Comparison of ENCODE assay signal across 10 mouse cellular contexts in the genomic region with DNA sequence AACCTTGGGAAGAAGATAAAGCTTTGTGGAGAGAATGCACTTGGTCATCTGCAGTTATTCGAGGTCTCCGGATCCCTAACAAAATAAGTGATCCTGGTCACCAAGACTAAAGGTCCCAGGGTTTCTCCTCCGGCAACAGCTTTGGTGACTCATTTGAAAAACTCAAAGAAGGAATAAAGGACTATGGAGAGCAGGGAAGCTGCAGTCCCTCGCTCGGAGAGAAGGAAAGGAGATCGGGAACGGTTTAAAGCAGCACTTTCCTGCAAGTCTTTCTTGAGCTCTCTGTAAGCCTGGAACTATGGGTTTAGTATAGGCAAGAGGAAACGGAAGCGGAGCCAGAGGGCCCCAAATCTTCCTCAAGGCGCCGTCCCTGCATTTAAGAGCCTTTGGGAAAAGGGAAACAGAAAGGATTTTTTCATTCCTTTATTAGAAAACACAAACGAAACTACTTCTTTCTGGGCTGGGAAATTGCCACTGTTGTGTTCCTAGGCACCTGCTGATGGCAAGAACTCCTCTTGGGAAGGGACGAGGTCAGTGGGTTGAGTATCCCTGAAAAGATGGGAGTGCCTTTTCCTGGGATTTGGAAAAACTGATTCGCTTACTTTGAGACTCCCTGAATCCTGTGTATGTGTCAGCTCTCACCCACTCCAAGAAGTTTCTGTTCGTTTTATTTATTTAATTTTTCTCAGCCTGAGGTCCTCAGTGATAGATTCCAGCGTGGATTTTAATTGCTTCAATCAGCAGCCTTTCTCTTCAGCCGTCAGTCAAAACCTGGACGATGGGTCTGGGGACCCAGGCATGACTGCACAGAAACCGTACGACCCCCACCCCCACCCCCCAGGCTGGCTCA. TPM values are rescaled to one million over a fixed set of nuclear protein-coding genes. Genes with fewer than 3 reads are reported as not detected.
DNase-seq lines count a peak whose midpoint lies in the region; ATAC-seq lines count a peak whose summit lies in the region.
"Had no signal": no experiment of that assay in that cellular context is flagged by ENCODE, and none has a peak within 500 bp of the region (broad histone marks: within the 10 kb centered on the region; RNA-seq: fewer than 3 reads in every experiment).

No protein-coding gene starts in this region.

- H3K4me3 ChIP-seq in limb, embryonic 11.5 days (ENCODE audit: low read depth, low read length) = no peak overlapping the region
- no peak overlapping the region for H3K4me3 ChIP-seq in limb, embryonic 10.5 days
- peak overlapping the region; percentile 41; the same call in 1 of the 2 replicates for H3K4me3 ChIP-seq in embryonic facial prominence, embryonic 13.5 days
- H3K4me3 ChIP-seq in hindbrain, embryonic 11.5 days (ENCODE audit: low read depth, low read length) = peak overlapping the region; percentile 41
- H3K4me3 ChIP-seq in neural tube, embryonic 12.5 days = peak overlapping the region; percentile 48

- no peak overlapping the region; the same call in 1 of the 2 replicates for H3K4me2 ChIP-seq in limb, embryonic 11.5 days (ENCODE audit: low read depth, severe bottlenecking)
- peak overlapping the region; percentile 69 for H3K4me2 ChIP-seq in embryonic facial prominence, embryonic 13.5 days
- peak overlapping the region; percentile 69 for H3K4me2 ChIP-seq in hindbrain, embryonic 11.5 days (replicated peaks; ENCODE audit: low read depth, low read length)
- H3K4me2 ChIP-seq in neural tube, embryonic 12.5 days (replicated peaks) = peak overlapping the region; percentile 72

- H3K27me3 ChIP-seq in limb, embryonic 11.5 days (ENCODE audit: control insufficient read depth, insufficient read depth, low read length) = peaks cover 82% of the 10 kb centered on the region
- peaks cover 100% of the 10 kb centered on the region for H3K27me3 ChIP-seq in limb, embryonic 10.5 days (ENCODE audit: low read depth, poor library complexity, severe bottlenecking)
- H3K27me3 ChIP-seq in embryonic facial prominence, embryonic 13.5 days = peaks cover 99% of the 10 kb centered on the region
- peaks cover 76% of the 10 kb centered on the region for H3K27me3 ChIP-seq in hindbrain, embryonic 11.5 days (ENCODE audit: control insufficient read depth, insufficient read depth, low read length)
- peaks cover 84% of the 10 kb centered on the region for H3K27me3 ChIP-seq in neural tube, embryonic 12.5 days (replicated peaks)

- no peaks in the 10 kb centered on the region for H3K9me3 ChIP-seq in limb, embryonic 11.5 days (ENCODE audit: control insufficient read depth, low read length)
- H3K9me3 ChIP-seq in limb, embryonic 10.5 days (replicated peaks) = no peaks in the 10 kb centered on the region
- H3K9me3 ChIP-seq in embryonic facial prominence, embryonic 13.5 days = no peaks in the 10 kb centered on the region
- no peaks in the 10 kb centered on the region for H3K9me3 ChIP-seq in hindbrain, embryonic 11.5 days (ENCODE audit: control insufficient read depth, low read length)
- no peaks in the 10 kb centered on the region for H3K9me3 ChIP-seq in neural tube, embryonic 12.5 days

- no peak for ATAC-seq in limb, embryonic 11.5 days (ENCODE audit: insufficient number of reproducible peaks, low FRiP score, low TSS enrichment, low read depth)
- ATAC-seq in embryonic facial prominence, embryonic 13.5 days (ENCODE audit: insufficient number of reproducible peaks, insufficient read depth, low FRiP score, low TSS enrichment, low read depth) = no peak
- no peak for ATAC-seq in hindbrain, embryonic 11.5 days (ENCODE audit: low FRiP score)
- ATAC-seq in neural tube, embryonic 12.5 days (ENCODE audit: low FRiP score, low read depth) = peak; percentile 48
- no peak for ATAC-seq in megakaryocyte-erythroid progenitor cell, adult 5-6 weeks (replicated peaks; ENCODE audit: low FRiP score, low TSS enrichment, poor library complexity, severe bottlenecking)
- ATAC-seq in monocyte, adult 5-6 weeks (replicated peaks; ENCODE audit: insufficient number of reproducible peaks, low FRiP score, low TSS enrichment, poor library complexity, severe bottlenecking) = no peak

- no peak overlapping the region for H3K27ac ChIP-seq in limb, embryonic 11.5 days (replicated peaks; ENCODE audit: low read depth, low read length)
- no peak overlapping the region for H3K27ac ChIP-seq in limb, embryonic 10.5 days
- H3K27ac ChIP-seq in embryonic facial prominence, embryonic 13.5 days = no peak overlapping the region
- H3K27ac ChIP-seq in hindbrain, embryonic 11.5 days (ENCODE audit: low read depth, low read length) = peak overlapping the region; percentile 30
- H3K27ac ChIP-seq in neural tube, embryonic 12.5 days = peak overlapping the region; percentile 79

- 3% methylated on average over 20 of the region's 20 CpGs for WGBS in limb, embryonic 11.5 days
- WGBS in limb, embryonic 10.5 days = 2% methylated on average over 20 of the region's 20 CpGs
- WGBS in embryonic facial prominence, embryonic 13.5 days = 3% methylated on average over 20 of the region's 20 CpGs
- 2% methylated on average over 20 of the region's 20 CpGs for WGBS in hindbrain, embryonic 11.5 days
- WGBS in neural tube, embryonic 12.5 days = 3% methylated on average over 20 of the region's 20 CpGs

- peak; percentile 23 for DNase-seq in limb, embryonic 11.5 days (ENCODE audit: low spot score)
- no peak for DNase-seq in limb, embryonic 10.5 days (ENCODE audit: low spot score)
- peak; percentile 45 for DNase-seq in hindbrain, embryonic 11.5 days (ENCODE audit: low spot score)
- DNase-seq in adrenal gland, postnatal 14 days = no peak
- DNase-seq: cerebellum, adult 8-10 months; thymus, postnatal 25 days had no signal

- peaks cover 8% of the 10 kb centered on the region; the same call in 1 of the 2 replicates for H3K4me1 ChIP-seq in limb, embryonic 11.5 days (ENCODE audit: control insufficient read depth, insufficient read depth, low read length)
- peaks cover 25% of the 10 kb centered on the region for H3K4me1 ChIP-seq in limb, embryonic 10.5 days
- H3K4me1 ChIP-seq in embryonic facial prominence, embryonic 13.5 days = peaks cover 20% of the 10 kb centered on the region
- peaks cover 15% of the 10 kb centered on the region for H3K4me1 ChIP-seq in hindbrain, embryonic 11.5 days (replicated peaks; ENCODE audit: control insufficient read depth, insufficient read depth, low read length)
- H3K4me1 ChIP-seq in neural tube, embryonic 12.5 days = peaks cover 41% of the 10 kb centered on the region

- H3K9ac ChIP-seq in limb, embryonic 11.5 days (ENCODE audit: low read length) = no peak overlapping the region
- H3K9ac ChIP-seq in embryonic facial prominence, embryonic 13.5 days = no peak overlapping the region
- peak overlapping the region; percentile 35 for H3K9ac ChIP-seq in hindbrain, embryonic 11.5 days (ENCODE audit: low read depth, low read length)
- H3K9ac ChIP-seq in neural tube, embryonic 12.5 days = peak overlapping the region; percentile 67

- H3K36me3 ChIP-seq in limb, embryonic 11.5 days (ENCODE audit: control insufficient read depth, insufficient read depth, low read length) = no peaks in the 10 kb centered on the region
- no peaks in the 10 kb centered on the region for H3K36me3 ChIP-seq in limb, embryonic 10.5 days
- no peaks in the 10 kb centered on the region for H3K36me3 ChIP-seq in embryonic facial prominence, embryonic 13.5 days
- no peaks in the 10 kb centered on the region for H3K36me3 ChIP-seq in hindbrain, embryonic 11.5 days (ENCODE audit: control insufficient read depth, insufficient read depth, low read length)
- H3K36me3 ChIP-seq in neural tube, embryonic 12.5 days = no peaks in the 10 kb centered on the region

RNA-seq across cellular contexts. Expression of a gene that starts 0.8 kb away (rescaled TPM):
- polyA plus RNA-seq in limb, embryonic 11.5 days (2014; fragmentation: Nextera tagmentation; extraction: Ambion mirVana) = 0.07 TPM in 1 of 2 replicates, not detected in the other
- 0.03 TPM in 1 of 2 replicates, not detected in the other for polyA plus RNA-seq in limb, embryonic 10.5 days (2016; fragmentation: Nextera tagmentation; extraction: Ambion mirVana)
- 0.41 and 0.96 TPM in 2 replicates for polyA plus RNA-seq in embryonic facial prominence, embryonic 13.5 days (2015; fragmentation: Nextera tagmentation; extraction: Ambion mirVana)
- 22.7 and 25.5 TPM in 2 replicates for polyA plus RNA-seq in hindbrain, embryonic 11.5 days (2014; fragmentation: Nextera tagmentation; extraction: Ambion mirVana)
- polyA plus RNA-seq in neural tube, embryonic 12.5 days (2016; fragmentation: Nextera tagmentation; extraction: Ambion mirVana) = 36.7 and 45.5 TPM in 2 replicates
- total RNA-seq in adrenal gland, postnatal 14 days (2021) = 0.08 TPM in 1 of 2 replicates, not detected in the other
- not detected in 2 replicates for total RNA-seq in megakaryocyte-erythroid progenitor cell, adult 5-6 weeks (2014; fragmentation: Nextera tagmentation)
- not detected in 2 replicates for total RNA-seq in megakaryocyte-erythroid progenitor cell, adult 5-6 weeks (2017)
- not detected in 3 replicates for total RNA-seq in monocyte, adult 5-6 weeks (2017)

Comparison
In these comparisons a context has a peak if more than half of its experiments do, and no peak if none do; other contexts are left out.
1. DNase-seq: peak in limb, embryonic 11.5 days (single experiment) and hindbrain, embryonic 11.5 days (single experiment); none in limb, embryonic 10.5 days (single experiment) and adrenal gland, postnatal 14 days (single experiment).
2. H3K27ac ChIP-seq: peak in hindbrain, embryonic 11.5 days (single experiment) and neural tube, embryonic 12.5 days (single experiment); none in limb, embryonic 11.5 days (single experiment), limb, embryonic 10.5 days (single experiment) and embryonic facial prominence, embryonic 13.5 days (single experiment).
3. H3K4me3 ChIP-seq: peak in embryonic facial prominence, embryonic 13.5 days (single experiment), hindbrain, embryonic 11.5 days (single experiment) and neural tube, embryonic 12.5 days (single experiment); none in limb, embryonic 11.5 days (single experiment) and limb, embryonic 10.5 days (single experiment).
4. H3K9ac ChIP-seq: peak in hindbrain, embryonic 11.5 days (single experiment) and neural tube, embryonic 12.5 days (single experiment); none in limb, embryonic 11.5 days (single experiment) and embryonic facial prominence, embryonic 13.5 days (single experiment).
5. RNA of a gene that starts 0.8 kb away (polyA plus RNA-seq): 36.7 to 45.5 TPM in neural tube, embryonic 12.5 days and 22.7 to 25.5 TPM in hindbrain, embryonic 11.5 days; 0.41 to 0.96 TPM in embryonic facial prominence, embryonic 13.5 days, 0.07 TPM in limb, embryonic 11.5 days and 0.03 TPM in limb, embryonic 10.5 days; every median in the first group is over 10 times any median in the second.